Mouse (Mus musculus): Measurements from ENCODE around the gene Lrp5. TPM values are rescaled to one million over a fixed set of nuclear protein-coding genes. Genes with fewer than 3 reads are reported as not detected.
"Not testable (repeated sequence)": the region's sequence is repeated elsewhere in the genome, so short reads cannot be mapped to it uniquely, and the experiment has no call there.

Lrp5 gene
- total RNA-seq, 2 experiments from 2014 or later: 24.6 to 28.2 TPM

DNA sequence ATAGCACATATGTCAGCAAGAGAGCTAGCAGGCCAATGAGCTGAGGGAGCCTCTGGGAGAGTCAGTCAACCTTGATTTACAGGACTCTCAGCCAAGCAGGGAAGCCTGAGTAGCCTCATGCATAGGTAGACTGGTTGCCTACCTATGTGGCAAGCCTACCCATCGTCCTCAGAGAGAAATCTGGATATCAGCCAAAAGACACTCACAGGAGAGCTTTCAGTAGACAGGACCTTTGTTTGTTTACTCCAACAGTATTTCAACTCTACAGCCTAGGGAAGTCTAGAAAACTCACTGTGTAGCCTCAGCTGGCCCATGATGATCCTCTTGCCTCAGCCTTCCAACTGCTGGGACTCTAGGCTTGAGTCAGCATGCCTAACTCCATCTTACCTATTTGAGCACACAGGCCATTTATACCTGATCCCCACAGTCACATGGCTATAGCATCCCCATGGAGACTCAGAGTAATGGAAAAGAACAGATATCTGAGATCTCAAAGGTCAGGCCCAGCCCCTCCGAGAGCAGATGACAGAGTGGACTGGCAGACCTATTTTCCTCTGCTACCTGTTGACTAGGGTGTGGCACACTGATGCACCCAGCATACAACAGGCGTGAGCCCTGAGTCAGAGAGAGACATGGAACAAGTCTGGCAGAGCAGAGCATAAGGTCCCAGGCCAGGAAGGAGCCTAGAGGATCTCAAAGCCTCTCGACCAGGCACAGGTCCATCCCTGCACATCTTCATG is 73.7 kb downstream of the Lrp5 start:
- no peak for DNase-seq

DNA sequence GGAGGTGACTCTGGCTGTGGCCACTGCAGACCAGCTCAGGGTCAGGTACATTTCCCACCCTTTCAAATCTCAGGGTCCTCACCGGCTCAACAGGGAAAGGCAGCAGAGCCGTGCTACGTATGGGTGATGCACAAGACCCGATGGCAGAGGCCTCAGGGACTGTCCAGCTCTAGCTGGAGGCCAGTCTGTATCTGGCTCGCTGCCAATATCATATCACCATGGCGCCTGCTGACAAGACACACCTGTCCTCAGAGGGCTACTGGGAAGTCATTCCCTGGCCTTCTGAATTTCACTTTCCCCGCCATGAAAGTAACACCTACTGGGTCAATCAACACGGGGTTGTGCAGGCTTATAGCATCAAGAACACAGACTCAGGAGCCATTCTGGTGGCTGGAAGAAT is 74.6 kb downstream of the Lrp5 start:
- DNase-seq: no peak

DNA sequence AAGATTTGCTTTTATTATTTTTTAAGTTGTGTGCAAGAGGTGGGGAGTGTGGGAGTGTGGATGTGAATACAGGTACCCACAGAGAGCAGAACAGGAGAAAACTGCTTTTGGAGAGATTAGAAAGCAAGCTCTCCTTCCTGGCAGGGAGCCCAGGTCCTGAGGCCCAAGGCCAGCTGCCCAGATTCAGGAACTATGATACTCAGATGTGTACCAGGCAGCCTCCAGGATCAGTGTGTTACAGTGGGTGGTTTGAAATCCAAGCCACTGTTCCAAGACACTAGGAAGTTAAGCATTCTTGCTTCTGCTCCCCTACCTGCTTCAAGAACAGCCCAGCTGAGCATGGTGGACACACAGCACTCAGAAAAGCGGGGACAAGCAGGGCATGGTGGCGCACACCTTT is 75.5 kb downstream of the Lrp5 start:
- DNase-seq: no peak

DNA sequence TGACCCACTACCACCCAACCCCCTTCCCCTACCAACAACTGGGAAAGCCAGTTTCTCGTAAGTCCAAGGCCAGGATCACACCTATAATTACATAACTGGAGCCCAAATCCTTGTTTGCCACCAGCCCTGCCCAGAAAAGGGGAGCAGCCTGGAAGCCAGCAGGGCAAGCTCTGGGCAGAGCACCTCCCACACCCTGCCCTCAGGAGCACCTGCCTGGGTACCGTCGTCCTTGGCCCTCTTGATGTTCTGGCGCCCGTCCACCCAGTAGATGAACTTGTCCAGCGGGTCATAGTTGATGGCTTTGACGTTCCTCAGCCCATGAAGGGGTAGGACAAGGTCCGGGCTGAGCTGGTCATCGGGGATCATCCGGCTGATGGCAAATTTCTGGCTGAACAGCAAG is 76.5 kb downstream of the Lrp5 start:
- DNase-seq: no peak

DNA sequence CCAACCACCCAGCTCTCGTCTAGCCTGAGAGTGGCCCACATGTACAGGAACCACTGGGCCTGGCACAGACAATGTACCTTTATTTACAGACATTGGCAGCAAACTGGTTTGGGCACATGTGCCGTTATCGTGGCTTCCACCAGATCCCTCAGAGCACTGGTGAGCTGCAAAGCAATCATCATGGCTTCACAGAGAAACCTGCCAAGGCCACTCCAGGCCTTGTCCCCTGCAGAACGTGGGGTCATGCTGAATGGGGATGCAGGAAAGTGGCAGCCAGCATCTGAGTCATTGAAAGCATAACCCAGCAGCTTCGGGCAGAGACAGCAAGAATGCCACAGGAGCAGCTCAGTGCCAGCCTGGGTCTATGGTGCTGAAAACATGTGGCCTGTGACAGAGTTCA is 92.0 kb downstream of the Lrp5 start:
- no peak for DNase-seq

DNA sequence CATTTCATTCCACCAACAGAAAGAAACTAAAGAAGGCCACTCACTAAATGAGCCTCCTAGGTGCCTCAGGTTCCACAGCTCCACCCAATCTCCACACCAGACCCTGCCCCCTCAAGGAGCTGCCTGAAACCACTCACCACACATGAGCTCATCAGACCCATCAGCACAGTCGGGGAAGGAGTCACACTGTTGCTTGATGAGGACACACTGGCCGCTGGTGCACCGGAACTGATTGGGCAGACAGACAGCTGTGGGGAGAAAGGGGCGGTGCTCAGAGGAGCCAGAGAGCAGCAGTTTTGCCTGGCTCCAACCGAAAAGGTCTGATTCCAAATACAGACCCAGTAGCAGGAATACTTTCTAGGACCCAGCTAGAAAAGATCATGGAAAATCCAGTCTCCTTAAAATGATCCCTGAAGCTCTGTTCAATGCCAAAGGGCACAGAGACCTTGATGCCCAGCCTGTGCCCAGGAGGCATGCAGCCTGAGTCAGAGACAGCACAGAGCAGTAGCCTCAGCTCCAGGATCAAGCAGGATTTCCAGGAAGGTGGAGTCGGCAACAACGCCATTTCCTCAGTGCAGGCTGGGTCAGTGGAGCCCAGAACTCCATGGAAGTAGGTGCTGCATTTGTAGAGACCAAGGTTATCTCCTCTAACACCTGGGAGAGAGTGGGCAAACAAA is 92.8 kb downstream of the Lrp5 start:
- DNase-seq: no peak

DNA sequence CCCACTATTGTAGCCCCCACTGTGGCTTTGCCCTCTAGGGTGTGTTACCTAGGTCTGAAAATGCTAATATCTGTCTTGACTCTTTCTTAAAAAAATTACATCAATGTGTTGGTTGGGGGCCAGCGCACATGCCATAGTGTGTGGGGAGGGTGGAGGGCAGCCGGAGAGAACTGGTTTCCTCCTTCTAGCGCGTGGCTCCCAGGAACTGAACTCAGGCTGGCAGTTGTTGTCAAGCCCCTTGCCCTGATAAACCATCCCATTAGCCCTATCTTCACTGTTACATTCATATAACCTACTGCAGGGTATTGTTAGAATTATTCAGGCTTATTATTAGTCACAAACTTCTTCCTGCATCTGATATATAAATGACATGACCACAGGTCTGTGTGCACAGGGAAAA is 96.4 kb downstream of the Lrp5 start:
- DNase-seq: no peak

DNA sequence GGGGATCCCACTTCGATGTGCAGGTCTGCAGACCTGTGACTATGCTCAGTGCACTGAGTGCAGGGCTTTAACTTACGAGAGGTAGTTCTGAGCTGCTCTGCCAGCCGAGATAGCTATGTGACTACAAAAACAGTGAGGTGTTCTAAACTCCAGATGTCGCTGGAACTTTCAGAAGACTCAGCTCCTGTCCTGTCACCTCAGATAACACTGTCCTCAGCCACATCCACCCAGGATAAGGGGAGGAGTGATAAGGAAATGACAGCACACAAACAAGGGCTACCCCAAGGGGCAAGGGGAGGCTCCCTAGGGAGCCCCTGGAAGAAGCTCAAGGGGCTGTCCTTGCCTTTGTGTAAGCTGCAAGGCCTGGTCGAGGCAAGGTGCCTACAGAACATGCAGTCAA is 96.8 kb downstream of the Lrp5 start:
- no peak for DNase-seq

DNA sequence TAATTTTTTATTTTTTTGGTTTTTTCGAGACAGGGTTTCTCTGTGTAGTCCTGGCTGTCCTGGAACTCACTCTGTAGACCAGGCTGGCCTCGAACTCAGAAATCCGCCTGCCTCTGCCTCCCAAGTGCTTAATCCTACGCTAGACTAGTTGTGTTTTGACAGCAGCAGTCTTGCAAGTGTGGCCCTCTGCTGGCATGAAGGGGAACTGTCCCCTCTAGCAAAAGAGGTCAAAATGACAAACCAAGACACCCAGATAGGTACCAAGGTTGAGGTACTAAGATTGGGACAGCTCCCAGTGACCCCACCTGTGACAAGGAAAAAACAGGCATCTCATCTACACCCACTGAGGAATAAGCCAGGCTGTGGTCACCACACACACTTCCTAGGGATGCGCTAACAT is 98.6 kb downstream of the Lrp5 start:
- not testable (repeated sequence) for DNase-seq

DNA sequence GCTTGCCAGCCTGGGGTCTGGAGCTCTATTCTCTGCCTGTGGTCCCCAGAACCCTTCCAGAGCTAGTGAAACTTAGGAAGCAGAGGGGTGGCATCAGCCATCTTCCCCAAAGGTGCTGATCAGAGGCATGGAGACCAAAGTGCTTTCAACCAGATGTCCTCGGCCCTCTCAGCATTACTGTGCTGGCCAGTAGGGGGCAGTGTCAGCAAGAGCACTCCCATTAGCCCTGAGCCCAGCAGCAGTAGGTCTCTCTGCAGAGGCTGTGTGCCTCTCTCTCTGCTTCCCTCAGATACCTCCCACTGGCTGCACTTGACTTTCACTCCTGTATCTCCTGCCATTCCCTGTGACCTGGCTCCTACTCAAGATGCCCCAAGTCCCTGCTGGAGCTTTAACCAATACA is 99.8 kb downstream of the Lrp5 start:
- DNase-seq: no peak

DNA sequence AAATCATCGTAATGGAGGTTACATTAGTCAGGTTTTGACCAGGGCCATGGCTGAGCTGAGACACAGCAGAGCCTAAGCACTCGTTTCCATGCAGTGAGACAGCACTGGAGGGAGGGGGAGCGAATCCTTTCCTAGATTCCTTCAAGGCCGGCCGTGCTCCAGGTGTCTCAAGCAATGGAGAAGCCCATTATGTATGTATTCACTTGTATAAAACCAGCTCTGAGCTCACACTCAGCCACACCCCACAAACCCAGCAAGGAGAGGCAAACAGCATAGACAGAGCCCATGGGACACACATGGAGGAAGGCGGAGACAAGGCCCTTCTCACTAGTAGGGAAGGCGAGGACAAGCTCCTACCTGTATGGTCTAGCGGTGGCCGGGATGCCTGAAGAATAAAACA is 100.3 kb downstream of the Lrp5 start:
- no peak for DNase-seq

DNA sequence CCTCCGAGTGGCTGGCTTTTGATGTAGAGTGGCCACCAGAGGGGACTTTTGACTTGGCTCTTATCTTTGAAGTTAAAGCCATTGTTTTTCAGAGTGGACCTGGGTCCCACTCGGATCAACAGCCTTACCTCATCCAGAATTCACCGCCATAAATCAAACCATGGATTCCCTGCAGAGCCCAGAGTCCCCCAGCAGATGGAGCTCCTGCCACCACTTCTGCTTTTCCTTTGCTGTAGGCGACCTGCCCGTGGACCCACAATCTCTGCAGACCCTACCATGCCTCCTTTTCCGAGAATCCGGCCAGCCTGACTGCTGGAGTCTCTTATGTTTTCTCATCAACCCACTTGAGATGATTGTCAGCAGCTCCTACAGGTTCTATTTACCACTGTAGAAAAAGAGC is 105.0 kb downstream of the Lrp5 start:
- no peak for DNase-seq

DNA sequence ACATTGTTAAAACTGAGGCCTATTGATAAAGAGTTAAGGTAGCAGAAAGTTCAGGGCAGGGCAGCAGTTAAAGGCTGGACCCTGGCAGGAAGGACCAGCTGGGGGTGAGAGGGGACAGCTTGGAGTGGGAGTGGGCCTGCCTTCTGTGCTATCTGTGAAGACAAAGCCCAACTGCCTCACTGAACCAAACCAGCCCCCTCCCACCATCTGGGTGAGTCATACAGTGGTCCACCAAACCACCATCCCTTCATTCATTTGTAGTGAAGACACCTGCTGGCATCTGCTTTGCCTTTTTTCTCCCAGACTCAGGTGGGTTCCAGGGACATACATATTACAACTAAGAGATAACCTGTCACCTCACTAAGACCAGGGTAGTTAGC is 108.5 kb downstream of the Lrp5 start:
- no peak for DNase-seq

DNA sequence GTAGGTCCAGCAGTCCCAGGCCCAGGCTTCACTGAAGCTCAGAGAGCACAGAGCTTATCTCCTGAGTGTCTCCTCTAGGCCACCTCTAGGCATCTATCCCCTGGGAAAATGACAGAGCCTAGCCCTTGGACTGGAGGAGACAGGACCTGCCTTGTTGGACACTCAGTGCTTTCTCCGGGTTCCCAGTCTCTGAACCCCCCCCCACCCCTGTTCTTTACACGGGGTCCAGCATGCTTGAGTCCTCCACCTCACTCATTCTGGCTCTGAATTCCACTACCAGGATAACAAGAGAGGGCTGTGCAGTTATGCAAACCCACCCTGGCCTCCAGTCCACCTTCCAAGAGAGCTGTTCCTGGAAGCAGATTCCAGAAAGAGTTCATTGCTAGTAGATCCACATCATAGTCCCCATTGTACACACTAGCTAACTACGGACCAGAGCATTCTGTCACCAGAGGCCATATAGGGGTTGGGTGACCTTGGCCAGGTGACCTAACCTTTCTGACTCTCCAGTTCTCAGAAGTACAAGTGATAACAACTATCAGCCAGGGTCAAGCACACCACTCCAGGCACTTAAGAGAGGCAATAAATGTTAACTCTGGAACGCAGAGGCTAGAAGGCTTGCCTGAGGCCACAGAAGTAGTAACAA is 109.0 kb downstream of the Lrp5 start:
- DNase-seq: no peak

DNA sequence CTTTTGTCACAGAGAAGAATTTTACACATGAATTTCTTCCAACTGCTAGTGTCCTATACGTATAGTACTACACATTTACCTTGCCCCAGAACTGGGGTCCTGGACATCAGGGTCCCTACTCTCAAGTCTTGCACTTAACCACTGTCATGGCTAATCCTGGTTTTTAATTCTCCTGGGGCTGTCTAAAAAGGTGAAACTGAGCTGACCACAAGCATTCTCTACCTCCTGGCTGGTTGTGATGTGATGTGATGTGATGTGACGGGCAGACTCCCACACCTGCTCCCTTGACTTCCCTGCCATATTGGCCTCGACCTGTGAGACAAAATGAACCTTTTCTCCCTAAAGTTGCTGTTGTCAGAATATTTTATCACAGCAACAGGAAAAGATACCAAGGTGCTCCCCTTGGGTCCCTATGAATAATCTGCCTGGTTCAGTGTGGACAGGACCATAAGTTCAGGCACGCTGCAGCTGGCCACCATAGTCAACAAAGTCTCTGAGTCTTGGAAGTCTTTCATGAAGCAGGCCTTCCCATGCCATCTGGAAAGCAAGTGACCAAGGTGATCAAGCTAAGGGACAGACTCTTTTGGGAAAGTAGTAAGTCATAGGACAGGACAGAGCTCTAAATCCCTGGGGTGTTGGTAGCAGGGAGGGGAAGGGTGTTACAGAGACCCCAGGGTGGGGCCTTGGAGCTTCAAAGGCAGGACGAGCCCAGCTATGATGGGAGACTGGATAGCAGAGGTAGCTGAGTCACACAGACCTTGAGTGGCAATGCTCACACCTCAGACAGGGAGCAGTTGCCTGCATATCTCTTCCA is 109.7 kb downstream of the Lrp5 start:
- no peak for DNase-seq

DNA sequence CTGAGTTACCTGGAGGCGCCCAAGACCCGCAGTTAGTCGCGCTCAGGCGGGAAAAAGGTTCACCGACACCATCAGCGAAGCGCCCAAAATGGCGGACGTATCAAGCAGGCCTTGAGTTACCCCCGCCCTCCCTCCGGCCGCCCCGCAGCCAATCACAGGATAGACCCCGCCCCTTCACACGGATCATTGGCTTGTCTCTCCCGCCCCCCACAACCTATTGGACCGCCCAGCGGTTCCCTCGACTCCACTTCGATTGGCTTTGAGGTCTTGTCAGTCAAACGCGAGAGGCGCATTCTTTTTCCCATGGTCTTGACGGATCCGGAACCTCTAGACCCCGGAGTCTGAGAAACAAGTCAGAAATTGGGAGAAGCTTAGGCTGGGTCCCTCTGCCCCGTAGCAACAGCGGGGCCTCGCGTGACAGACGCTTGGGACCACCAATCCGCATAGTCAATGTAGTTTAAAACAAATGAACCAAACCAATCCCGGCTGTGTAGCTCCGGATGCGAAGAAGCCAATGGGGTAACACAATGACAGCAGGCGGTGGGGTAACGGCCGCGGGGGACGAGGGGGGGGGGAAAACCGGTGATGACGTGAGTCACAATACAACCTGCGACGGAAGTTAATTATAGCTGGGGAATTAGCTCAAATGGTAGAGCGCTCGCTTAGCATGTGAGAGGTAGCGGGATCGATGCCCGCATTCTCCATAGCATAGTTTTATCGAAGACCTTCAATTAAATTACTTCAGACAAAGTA is 110.6 kb downstream of the Lrp5 start, which contains the start of gene Ppp6r3:
Ppp6r3 (minus strand) TSS at position 118 of the 753 bp plus-strand sequence.
- DNase-seq: peak; percentile 98

DNA sequence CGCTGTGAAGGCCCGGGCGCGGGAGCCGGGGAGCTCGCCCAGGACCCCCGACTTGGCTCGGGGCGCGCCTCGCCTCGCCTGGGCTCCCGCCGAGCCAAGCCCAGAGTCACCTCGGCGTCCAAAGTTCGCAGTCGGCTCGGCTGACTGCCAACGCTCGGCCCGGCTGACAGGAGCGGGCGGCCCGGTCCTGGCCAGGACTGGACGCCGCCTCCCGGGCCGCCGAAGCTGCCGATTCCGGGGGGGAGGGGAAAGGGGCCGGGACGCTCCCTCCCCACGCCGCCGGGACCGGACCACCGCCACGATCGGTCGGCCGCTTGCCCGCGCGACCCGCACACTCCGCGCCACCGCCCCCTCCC is 111.1 kb downstream of the Lrp5 start:
- no peak for DNase-seq

DNA sequence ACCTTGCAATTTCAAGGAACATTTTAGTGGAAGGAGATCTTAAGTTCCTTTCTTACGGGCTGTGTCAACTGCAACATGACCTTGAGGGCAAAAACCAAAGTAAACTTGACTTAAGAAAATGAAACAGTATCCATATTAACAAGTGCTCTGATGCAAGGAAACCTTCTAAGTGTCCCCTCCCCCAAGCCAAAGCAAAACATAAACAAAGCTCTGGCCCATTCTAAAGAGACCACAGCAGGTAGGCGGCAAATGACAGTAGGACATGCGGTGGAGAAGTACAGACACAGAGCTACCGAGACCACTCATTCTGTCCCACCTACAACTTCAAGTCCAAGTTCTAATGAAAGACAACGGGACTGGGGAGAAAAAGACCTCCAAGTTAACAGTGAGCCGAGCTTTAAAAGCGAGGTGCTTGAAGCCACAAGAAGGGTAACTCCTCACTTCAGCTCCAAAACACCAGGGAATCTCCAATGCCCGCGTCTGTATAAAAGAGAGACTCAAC is 111.7 kb downstream of the Lrp5 start:
- DNase-seq: no peak

DNA sequence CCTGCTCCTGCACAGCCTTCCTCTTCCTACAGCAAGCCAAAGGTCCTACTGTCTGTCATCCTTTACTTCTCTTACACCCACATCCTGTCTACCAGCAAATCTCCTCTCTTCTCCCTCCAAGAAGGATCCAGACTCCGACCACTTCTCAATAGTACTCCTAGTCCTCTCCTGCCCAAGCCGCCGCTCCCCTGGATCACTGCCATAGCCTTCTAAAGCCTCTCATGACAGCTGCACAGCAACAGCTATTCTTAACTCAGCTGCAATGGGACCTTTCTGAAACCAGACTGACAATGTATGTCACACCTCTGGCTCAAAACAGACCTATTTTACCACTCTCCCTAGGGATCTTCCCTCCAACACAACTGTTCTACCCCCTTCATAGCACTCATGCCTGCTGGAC is 122.1 kb downstream of the Lrp5 start:
- peak; percentile 50 for DNase-seq

DNA sequence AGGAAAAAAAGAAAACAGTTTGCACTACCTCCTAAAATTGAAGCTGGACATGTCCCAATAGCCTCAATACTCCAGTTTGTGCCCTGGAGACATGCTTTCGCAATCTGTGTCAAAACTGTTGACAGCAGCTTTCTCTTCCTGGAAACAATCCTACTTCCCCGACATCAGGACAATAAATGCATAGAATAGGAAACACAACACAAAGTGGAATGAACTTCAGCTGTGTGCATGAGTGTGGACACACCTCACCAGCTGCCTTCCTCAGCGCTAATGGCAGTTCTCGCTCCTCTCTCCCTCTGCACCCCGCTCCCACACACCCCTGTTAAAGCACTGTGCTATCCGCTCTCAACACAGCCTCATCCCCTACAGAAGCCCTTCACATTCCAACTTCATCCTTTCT is 123.6 kb downstream of the Lrp5 start:
- DNase-seq: no peak

DNA sequence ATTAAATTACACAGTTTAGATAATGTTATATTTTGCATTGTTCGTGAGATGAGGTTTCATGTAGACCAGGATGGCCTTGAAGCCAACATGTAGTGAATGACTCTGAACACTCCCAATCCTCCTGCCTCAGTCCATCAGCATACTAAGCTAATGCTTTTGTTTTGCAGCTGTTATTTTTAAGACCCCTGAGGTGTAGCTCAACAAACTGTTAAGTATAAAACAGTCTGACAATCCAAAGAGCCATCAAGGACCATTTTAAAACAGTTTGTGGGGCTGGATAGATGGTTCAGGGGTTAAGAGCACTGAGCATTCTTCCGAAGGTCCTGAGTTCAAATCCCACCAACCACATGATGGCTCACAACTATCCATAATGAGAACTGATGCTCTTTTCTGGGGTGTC is 124.1 kb downstream of the Lrp5 start:
- DNase-seq: no peak

Data from gastrocnemius, postnatal 25 days (tissue).